Mouse (Mus musculus): ENCODE measurements around the gene Isl2.

Gene Isl2

DNA sequence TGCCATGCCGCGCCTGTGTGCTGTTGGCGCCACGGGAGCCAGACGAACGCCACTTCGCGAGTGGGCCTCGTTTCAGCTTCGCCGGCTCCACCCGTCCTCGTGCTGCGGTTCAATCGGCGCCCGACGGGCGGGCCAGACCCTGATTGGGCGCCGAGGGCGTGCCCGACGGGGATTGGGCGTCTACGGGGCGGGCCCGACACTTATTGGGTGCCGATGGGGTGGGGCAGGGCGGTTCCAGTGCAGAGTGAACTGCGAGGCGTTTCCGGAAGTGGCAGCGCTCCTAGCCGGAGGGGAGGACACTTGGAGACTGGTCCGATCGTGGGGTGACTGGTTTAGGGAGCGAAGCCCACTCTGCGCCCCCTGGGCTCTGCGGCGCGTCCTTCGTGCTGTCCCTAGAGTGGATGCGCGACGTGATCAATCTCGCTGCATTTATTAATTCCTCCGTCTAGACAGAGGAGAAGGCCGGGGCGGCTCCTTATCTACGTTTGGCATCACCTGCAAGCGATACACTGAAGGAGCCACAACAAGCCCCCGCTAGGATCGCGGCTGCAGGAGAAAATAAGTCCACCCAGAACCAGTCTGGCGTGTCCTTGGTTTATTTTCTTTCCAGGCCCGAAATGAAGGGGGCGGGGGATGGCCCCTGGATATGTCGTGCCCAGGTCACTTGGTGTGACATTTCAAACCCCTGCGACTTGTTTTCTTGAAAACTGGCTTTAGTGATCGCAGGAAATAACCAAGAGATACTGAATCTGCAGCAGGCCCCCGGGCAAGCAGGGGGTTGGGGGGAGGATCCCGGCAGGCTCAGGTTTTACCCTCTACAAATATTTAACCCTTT is 7.9 kb downstream of the Isl2 start:
- DNase-seq (ENCODE audit: low spot score in 2 of 2) = peak; percentile 34 to 71

DNA sequence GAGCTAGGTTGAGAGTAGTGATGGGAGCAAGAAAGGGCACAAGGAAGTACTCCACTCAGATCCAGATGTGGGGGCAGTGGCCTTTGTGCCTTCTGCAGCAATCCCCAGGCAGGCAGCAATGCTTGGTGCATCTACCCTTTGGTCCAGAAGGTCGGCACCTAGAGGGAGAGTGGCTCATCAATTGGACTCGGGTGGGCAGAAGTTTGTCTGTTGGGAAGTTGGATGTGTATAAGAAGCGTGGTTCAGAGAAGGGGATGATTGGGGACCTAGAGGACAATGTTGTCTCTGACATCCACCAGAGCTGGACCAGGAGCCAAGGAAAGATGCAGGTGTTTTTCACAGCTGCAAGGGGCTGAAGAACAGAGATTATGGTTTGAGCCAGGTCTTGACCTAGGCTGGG is 10.4 kb downstream of the Isl2 start:
- no peak for DNase-seq (ENCODE audit: low spot score in 2 of 2)

DNA sequence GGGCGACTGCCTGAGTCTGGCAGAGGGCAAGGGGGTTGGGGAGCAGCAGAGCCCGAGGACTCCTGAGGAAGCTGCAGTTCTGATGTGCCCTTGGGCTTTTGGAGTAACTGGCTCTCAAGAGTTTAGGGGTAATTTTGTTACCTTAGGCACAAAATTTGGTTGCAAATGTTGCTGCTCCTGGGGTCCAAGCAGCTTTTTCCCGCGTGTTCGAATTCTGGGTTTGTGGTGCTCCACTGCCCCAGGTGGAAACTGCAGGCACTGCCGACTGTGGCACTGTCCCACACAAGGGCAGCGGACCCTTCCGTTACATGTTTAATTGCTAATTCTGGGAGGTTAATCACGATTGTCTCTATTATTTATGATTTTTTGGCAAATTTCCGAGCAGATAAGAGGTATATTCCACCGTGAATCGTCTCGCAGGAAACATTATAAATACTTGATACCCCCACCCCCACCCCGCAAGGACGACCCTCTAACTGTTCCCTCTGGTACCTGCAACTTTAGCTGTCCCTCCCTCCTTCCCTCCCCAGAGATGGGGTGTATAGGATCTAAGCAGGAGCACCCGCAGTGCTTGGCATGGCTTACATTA is 10.9 kb downstream of the Isl2 start:
- DNase-seq (ENCODE audit: low spot score in 2 of 2) = no peak

DNA sequence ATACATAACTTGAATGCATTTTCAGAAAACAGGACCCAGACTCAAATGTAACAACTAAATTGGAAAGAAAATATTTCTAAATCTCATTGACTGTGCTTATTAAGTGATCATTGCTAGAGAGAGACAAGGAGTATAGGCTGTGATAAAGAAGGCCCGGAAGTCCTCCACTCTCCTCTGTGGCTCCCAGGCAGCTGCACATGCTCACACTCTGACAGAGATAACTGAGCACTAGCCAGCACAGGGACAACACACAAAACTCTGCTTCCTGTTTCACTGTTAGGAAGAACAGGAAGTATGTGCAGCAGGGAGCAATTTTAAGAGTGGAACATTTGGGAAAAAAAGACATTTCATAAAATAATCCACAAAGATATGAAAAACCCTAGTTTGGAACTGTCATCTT is 16.5 kb downstream of the Isl2 start:
- DNase-seq (ENCODE audit: low spot score in 2 of 2) = no peak

DNA sequence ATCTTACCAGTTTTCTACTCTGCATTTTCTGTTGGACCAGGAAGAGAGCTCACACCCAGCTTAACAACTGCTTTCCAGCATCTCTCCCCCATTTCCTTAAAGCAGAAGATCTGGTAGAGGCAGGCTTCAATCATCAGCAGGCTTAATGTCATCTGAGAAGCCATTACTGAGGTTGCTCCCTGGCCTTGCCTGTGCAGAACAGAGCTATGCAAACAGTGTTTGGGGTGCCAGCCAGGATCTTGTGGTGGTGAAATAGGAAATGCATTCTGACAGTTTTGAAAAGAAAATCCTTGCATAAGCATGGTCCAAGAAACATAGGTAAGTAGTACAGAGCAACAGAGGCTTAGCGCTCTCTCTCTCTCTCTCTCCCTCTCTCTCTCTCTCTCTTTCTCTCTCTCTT is 22.5 kb downstream of the Isl2 start:
- no peak for DNase-seq (ENCODE audit: low spot score in 2 of 2)

DNA sequence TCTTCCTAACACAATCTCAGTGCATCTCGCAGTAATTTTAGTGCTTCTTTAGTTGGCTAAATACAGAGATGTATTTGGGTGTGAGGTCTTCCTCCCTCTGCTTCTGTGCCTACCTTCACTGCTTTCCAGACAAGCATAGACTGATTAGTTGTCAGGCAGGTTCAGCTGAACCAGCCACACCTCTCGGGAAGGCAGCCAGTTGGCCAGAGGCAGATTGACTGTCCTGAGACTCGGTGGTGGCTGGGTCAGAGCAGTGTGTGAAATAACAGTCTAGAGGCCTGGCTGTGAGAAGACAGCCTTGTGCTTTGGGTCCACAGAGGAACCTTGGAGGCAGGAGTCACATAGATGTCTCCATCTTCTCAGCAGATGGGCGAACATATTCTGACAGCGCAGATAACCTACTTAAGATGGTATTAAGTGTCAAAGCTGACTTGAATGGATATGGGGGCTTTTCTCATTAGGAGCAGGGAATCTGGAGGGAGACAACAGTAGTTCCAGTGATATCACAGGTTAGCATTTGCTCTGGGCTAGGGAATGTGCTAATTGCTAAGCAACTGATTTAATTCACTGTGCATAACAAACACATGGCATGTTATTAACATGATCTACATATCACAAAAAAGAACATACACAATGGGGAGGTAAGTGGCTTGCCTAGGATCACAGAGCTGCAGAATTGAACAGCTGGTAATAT is 30.1 kb downstream of the Isl2 start:
- no peak for DNase-seq (ENCODE audit: low spot score in 2 of 2)

DNA sequence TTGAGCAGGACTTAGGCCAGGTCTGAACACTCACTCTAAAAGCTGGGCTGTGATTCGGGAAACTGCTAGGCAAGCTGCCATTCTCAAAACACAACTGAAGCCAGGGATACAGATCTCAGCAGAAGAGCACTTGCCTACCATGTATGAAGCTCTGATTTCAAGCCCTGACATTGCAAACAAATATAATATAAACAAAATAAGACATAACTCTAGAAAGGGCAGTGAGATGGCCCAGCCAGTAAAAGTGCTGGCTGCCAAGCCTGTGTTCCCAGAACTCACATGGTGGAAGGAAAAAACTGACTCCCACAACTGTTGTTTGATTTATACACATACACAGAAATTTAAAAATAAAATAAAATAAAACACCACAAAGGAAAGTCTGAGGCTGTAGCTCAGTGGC is 32.6 kb downstream of the Isl2 start:
- no peak for DNase-seq (ENCODE audit: low spot score in 2 of 2)

DNA sequence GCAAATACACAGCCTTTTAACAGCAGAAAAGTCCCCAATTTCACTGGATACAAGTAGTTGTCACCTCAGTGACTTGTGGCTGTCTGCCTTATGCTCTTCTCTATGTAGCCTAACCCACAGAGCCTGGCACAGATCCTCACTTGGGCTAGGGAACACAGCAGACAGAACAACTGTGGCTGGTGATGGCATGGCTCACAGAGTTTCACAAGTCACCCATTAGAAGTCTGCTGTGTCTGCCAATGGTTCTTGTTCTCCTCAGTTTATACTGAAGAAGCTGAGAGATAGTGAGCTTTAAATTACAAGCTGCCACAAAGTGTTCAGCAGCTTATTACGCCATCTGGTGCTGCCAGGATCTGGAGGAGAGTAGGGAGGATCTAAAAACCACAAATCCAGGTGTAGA is 38.1 kb downstream of the Isl2 start:
- DNase-seq (ENCODE audit: low spot score in 2 of 2) = no peak

DNA sequence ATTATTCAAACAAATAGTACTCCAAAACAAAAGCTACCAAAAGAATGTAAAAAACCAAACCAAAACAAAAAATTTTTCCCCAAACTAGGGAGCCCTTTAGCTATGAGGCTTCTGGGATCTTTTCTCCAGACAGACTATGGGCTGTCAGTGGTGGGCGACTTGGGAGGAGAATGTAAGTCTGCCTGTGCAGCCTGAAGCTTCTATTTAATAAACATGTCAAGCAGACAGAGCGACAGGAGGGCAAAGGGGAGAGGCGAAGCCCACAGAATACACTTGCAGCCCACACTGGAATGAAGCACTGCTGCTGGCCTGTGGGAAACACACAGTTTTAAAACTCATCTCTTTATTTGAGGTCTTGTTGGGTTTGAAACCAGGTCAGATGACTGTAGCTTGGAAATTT is 42.9 kb downstream of the Isl2 start:
- DNase-seq (ENCODE audit: low spot score in 2 of 2) = no peak

DNA sequence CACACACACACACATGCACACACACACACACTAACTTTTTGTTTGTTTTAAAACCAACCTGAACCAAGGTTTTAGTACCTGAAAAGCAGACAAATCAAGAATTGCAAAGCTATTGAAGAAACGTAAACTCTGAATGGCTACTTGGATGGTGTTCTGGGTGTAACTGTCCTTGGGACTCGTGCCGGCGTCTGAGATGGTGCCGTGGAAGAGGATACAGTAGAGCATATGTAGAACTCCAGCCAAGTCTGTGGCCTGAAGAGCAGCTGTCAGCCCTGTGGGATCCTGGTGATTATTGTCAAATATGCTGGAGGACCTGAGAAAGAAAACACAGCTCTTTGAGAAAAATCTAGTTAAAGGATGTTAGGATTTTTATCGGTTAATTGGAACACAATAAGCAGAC is 47.7 kb downstream of the Isl2 start:
- no peak for DNase-seq (ENCODE audit: low spot score in 2 of 2)
